ENCODE assay signal across 8 mouse cellular contexts in genomic region chr17:24752415-24753394, GRCm38 (mm10). TPM values are rescaled to one million over a fixed set of nuclear protein-coding genes. Genes with fewer than 3 reads are reported as not detected.
DNase-seq lines count a peak whose midpoint lies in the region; ATAC-seq and TF ChIP-seq lines count a peak whose summit lies in the region.

Gene Hs3st6, plus strand, starts transcription at chr17:24752988.

- H3K4me3 ChIP-seq in left cerebral cortex, adult 2 months: peak within 1 kb of the TSS; percentile 41
- peak within 1 kb of the TSS; percentile 46 for H3K4me3 ChIP-seq in hindbrain, embryonic 16.5 days (ENCODE audit: low read length)
- H3K4me3 ChIP-seq in lung, embryonic 16.5 days (ENCODE audit: low read length): peak within 1 kb of the TSS; percentile 58

- DNase-seq in left cerebral cortex, adult 2 months (ENCODE audit: extremely low spot score in 1 of 2, low spot score in 2 of 2): no peak
- DNase-seq in left cerebral cortex, postnatal 25 days (ENCODE audit: low spot score in 2 of 2): no peak
- DNase-seq in brain, embryonic 14.5 days (ENCODE audit: low read depth): peak; percentile 9
- peak; percentile 29 for DNase-seq in thymus, postnatal 14 days
- DNase-seq in gastrocnemius, postnatal 4 days (ENCODE audit: low spot score in 2 of 2): no peak

- no peaks in the 10 kb centered on the region for H3K9me3 ChIP-seq in hindbrain, embryonic 16.5 days (ENCODE audit: control insufficient read depth, low read length)
- H3K9me3 ChIP-seq in lung, embryonic 16.5 days (ENCODE audit: control insufficient read depth, low read length): no peaks in the 10 kb centered on the region

- TF ChIP-seq CTCF in left cerebral cortex, adult 2 months (IDR thresholded peaks at IDR 0.05): no peak
- TF ChIP-seq CTCF in brain, embryonic 14.5 days (IDR thresholded peaks at IDR 0.05; ENCODE audit: borderline replicate concordance, extremely low read depth, insufficient read depth, insufficient read length): no peak

- no peak within 1 kb of the TSS for H3K27ac ChIP-seq in left cerebral cortex, adult 2 months
- no peak within 1 kb of the TSS for H3K27ac ChIP-seq in hindbrain, embryonic 16.5 days (ENCODE audit: low read depth, low read length)
- no peak within 1 kb of the TSS for H3K27ac ChIP-seq in lung, embryonic 16.5 days (ENCODE audit: low read length)

- peak within 1 kb of the TSS; percentile 85 for H3K4me2 ChIP-seq in hindbrain, embryonic 16.5 days (ENCODE audit: low read length)
- peak within 1 kb of the TSS; percentile 98 for H3K4me2 ChIP-seq in lung, embryonic 16.5 days (ENCODE audit: low read depth, low read length)

- no peak for TF ChIP-seq POLR2A in brain, embryonic 14.5 days (IDR thresholded peaks at IDR 0.05; ENCODE audit: borderline replicate concordance, extremely low read depth, insufficient read depth, insufficient read length, poor library complexity, severe bottlenecking)

- ATAC-seq in hindbrain, embryonic 16.5 days: peak; percentile 60
- ATAC-seq in lung, embryonic 16.5 days (ENCODE audit: low read depth): peak; percentile 95
- no peak for ATAC-seq in erythroid progenitor cell, adult 5-6 weeks (replicated peaks; ENCODE audit: low FRiP score, poor library complexity, severe bottlenecking)

- H3K9ac ChIP-seq in hindbrain, embryonic 16.5 days (ENCODE audit: low read depth, low read length): peak within 1 kb of the TSS; percentile 60
- peak within 1 kb of the TSS; percentile 58 for H3K9ac ChIP-seq in lung, embryonic 16.5 days (ENCODE audit: low read length)

- intact Hi-C loops in left cerebral cortex, adult 2 months (cut with DNase I): no loop called here
- intact Hi-C loops in left cerebral cortex, postnatal 25 days (cut with DNase I): no loop called here

- H3K36me3 ChIP-seq in hindbrain, embryonic 16.5 days (ENCODE audit: control insufficient read depth, insufficient read depth, low read length): no peaks in the 10 kb centered on the region
- no peaks in the 10 kb centered on the region for H3K36me3 ChIP-seq in lung, embryonic 16.5 days (ENCODE audit: control insufficient read depth, insufficient read depth, low read length)

- H3K4me1 ChIP-seq in hindbrain, embryonic 16.5 days (ENCODE audit: control insufficient read depth, insufficient read depth, low read depth, low read length): peaks cover 11% of the 10 kb centered on the region
- 0 out of 2 replicates have a peak, but pooled peaks cover 3% of the 10 kb centered on the region for H3K4me1 ChIP-seq in lung, embryonic 16.5 days (replicated peaks; ENCODE audit: control insufficient read depth, insufficient read depth, low read length)

- H3K27me3 ChIP-seq in hindbrain, embryonic 16.5 days (replicated peaks; ENCODE audit: control insufficient read depth, insufficient read depth, low read length): peaks cover 61% of the 10 kb centered on the region
- H3K27me3 ChIP-seq in lung, embryonic 16.5 days (ENCODE audit: control insufficient read depth, insufficient read depth, low read depth, low read length): peaks cover 55% of the 10 kb centered on the region

- under 1% methylated on average over 57 of the region's 82 CpGs for WGBS in hindbrain, embryonic 16.5 days
- under 1% methylated on average over 62 of the region's 82 CpGs for WGBS in lung, embryonic 16.5 days

RNA-seq across cellular contexts. Expression of gene Hs3st6, which starts in this region (rescaled TPM):
- total RNA-seq in left cerebral cortex, adult 2 months (2021): under 1 TPM; 0.28 to 0.29 TPM
- total RNA-seq in left cerebral cortex, postnatal 25 days (2021): under 1 TPM; 0.48 to 0.73 TPM
- polyA plus RNA-seq in brain, embryonic 14.5 days (2012; rRNA removed): 0.69 and 0.88 TPM in 2 replicates
- polyA plus RNA-seq in hindbrain, embryonic 16.5 days (2015; fragmentation: Nextera tagmentation; extraction: Ambion mirVana): 0.23 and 0.32 TPM in 2 replicates
- 0.87 and 1.2 TPM in 2 replicates for polyA plus RNA-seq in lung, embryonic 16.5 days (2015; fragmentation: Nextera tagmentation; extraction: Ambion mirVana)
- not detected for total RNA-seq in gastrocnemius, postnatal 4 days (2021)
- not detected in 2 replicates for total RNA-seq in erythroid progenitor cell, adult 5-6 weeks (2015; ENCODE audit: low replicate concordance)
- total RNA-seq in erythroid progenitor cell, adult 5-6 weeks (2017; ENCODE audit: low replicate concordance): not detected in 2 replicates

Comparison
In these comparisons a context has a peak if more than half of its experiments do, and no peak if none do; other contexts are left out.
1. Peak in DNase-seq in brain, embryonic 14.5 days; RNA of the gene not detected or under 1 TPM.
2. Peak in ATAC-seq, H3K4me3 ChIP-seq, H3K9ac ChIP-seq and H3K4me2 ChIP-seq in hindbrain, embryonic 16.5 days; RNA of the gene not detected or under 1 TPM.